Mouse (Mus musculus) bone marrow, adult 2 months (tissue): ENCODE results near the gene Kcnk5.

Experiments
- CTCF ChIP-seq: fragments of 200-500 bp; IDR thresholded peaks from 2 replicates; pipeline ENCODE4 v1.5.1; 2011; ENCODE audit warnings: low read length, control low read depth; ENCODE audit not compliant: control insufficient read depth, insufficient read depth
- POLR2A ChIP-seq: fragments of 200-500 bp; IDR thresholded peaks from 2 replicates; pipeline ENCODE4 v1.6.1; 2011; ENCODE audit warnings: low read depth, mild to moderate bottlenecking, control low read depth, low read length, borderline replicate concordance; ENCODE audit not compliant: control insufficient read depth

DNA sequence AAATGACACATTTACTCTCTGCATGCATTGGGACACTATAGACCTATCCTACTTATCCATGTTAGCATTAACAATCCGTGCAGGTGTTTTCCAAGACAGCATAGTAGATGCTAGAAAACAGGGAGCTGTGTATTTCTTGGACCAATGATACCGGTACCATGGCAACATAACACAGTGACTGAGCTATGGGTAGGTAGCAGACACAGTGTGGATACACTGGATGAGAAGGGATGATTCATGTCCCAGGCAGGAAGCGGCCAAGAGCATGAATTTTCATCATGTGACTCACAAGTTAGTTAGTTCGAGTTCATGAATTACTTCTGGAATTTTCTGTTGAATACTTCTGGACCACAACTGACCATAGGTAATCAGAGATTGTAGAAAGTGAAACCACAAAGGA, 26.7 kb downstream of the Kcnk5 start:
- TF ChIP-seq CTCF (no peak), POLR2A (no peak)
